Mouse (Mus musculus): Measurements from ENCODE around the gene Cd4. TPM values are rescaled to one million over a fixed set of nuclear protein-coding genes. Genes with fewer than 3 reads are reported as not detected.

Gene Cd4
- polyA plus RNA-seq, 1 experiment from 2014 or later: not detected

DNA sequence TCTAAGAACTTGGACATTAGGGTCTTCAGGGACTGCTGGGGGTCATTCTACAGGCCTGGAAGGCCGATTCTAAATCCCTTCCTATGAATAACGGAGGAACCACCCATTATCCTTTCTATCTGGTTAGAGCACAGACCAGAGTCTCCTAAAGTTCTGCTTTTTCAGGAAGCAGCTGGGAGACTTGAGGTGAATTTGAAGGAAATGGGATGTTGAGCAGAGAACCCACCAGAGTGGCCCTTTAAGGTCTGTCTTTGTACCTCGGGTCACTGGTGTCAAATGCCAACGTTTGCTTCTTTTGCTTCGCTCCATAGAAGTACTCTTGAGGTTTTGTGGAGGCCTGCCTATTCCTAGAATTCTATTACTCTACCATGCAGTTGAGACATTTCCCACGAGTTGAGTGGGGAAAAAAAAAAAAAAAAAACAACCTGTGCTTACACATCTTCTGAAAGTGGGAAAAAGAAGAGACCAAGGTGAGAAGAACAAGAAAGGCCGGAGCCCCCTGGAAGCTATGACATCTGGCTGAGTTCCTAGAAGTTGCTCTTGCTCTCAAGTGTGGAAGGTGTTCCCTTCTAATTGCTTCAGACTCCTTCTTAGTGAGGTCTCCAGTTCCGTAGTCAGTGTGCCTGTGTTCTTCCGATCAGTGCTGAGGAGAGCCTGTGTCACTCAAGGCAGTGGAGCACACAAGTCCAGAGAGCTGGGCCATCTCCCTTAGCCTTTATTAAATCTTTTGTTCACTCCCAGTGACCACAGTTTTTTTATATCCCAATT lies 32.5 kb upstream of the Cd4 start:
- Histone ChIP-seq H3K27me3 (no peaks in the 10 kb centered on the region), H3K4me3 (peak overlapping the region; percentile 81), H3K9me3 (no peaks in the 10 kb centered on the region), H3K9ac (peak overlapping the region; percentile 69), H3K4me2 (peak overlapping the region; percentile 98), H3K4me1 (replicated peaks) (peaks cover 50% of the 10 kb centered on the region), H3K36me3 (no peaks in the 10 kb centered on the region), H3K27ac (replicated peaks) (peak overlapping the region; percentile 100)
- WGBS: 28% methylated on average over 9 of the region's 9 CpGs
- no peak for ATAC-seq (ENCODE audit: low read depth)

DNA sequence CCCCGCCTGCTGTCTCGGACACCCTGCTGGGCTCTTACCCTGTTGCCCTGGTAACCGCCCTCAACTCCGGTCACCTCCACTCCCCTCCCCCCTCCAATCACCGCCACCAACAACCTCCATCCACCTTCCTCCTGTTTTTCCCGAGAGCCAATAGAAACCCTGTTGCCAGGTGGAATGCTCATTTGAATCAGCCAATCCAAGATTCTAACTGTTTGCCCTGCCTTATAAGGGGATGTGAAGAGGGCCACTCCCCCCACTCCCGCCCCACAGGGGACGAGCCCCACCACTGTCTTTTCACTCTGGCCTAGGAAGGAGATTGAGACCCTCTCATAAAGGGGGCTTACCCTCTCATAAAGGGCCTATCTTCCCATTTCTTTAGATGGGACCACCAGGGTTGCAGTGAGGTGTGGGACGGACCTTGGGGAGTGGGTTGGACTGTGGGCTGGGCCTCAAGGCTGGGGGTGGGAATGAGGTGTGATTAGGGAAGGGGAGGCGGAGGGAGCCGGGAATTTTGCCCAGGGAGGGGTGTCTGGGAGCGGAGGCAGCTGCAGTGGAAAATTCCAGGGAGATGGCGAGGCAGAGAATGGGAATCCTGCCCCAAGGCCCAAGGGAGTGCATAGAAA lies 31.8 kb upstream of the Cd4 start, which contains the start of gene Ptms:
Gene Ptms (minus strand): TSS at position 409 of the 623 bp plus-strand sequence.
- H3K4me1 ChIP-seq (replicated peaks): peaks cover 52% of the 10 kb centered on the region
- no peaks in the 10 kb centered on the region for H3K9me3 ChIP-seq
- peak within 1 kb of the TSS; percentile 98 for H3K4me2 ChIP-seq
- H3K4me3 ChIP-seq: peak within 1 kb of the TSS; percentile 81
- ATAC-seq (ENCODE audit: low read depth): peak; percentile 82
- H3K9ac ChIP-seq: peak within 1 kb of the TSS; percentile 100
- peaks cover 2% of the 10 kb centered on the region for H3K36me3 ChIP-seq
- H3K27me3 ChIP-seq: no peaks in the 10 kb centered on the region
- 3% methylated on average over 13 of the region's 13 CpGs for WGBS
- H3K27ac ChIP-seq (replicated peaks): peak within 1 kb of the TSS; percentile 100

DNA sequence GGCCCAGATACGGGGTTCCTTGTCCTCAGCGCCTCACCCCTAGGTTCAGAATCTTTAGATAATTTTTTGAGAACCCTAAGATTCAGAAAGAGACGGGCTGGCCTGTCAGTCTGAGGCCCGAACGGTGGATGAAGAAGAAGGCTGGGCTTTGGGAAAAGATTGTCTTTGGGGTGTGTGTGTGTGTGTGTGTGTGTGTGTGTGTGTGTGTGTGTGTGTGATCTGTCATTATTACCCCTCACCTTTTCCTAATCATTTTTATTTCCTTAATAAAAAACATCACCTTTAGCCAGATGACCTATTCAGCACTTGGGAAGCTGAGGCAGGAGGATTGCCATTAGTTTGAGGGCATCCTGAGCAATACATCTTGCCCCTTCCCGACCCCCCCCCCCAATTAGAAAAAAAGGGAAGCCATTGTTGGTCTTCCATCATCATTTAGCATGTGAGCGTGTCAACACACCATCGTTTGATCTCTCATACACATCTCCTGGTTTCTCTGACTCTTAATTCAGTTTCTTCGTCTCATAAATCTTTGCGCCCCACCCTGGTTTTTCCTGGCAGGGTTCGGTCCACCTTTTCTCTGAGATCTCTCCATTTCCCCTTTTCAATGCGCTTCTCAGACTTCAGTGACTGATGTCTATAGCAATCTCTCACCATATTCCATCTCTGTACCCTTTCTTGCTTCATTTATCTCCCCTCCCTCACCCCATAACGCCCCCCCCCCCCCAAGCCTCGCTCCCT lies 31.0 kb upstream of the Cd4 start:
- Histone ChIP-seq H3K4me1 (replicated peaks) (peaks cover 59% of the 10 kb centered on the region), H3K4me3 (peak overlapping the region; percentile 81), H3K9ac (peak overlapping the region; percentile 100), H3K9me3 (no peaks in the 10 kb centered on the region), H3K4me2 (peak overlapping the region; percentile 98), H3K27ac (replicated peaks) (peak overlapping the region; percentile 100), H3K36me3 (peaks cover 9% of the 10 kb centered on the region), H3K27me3 (no peaks in the 10 kb centered on the region)
- no peak for ATAC-seq (ENCODE audit: low read depth)
- WGBS: 19% methylated on average over 13 of the region's 14 CpGs

DNA sequence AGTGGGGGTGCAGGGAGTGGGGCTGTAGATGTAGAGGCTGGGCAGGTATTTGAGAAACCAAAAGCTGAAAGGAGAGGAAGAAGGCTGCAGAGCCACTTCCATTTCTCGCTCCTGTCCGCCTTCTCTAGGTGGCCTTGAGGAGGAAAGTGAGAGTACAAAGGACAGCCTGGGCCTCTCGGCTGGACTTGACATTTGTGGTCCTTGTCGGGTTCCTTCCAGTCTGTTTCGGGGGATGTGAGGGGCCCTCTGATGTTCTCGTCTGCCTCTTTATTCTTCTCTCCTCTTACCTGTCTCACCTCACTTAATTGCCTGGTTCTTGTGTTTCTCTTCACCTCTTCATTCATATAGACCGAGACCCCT lies 30.3 kb upstream of the Cd4 start:
- Histone ChIP-seq H3K9me3 (no peaks in the 10 kb centered on the region), H3K4me3 (peak overlapping the region; percentile 81), H3K27ac (replicated peaks) (peak overlapping the region; percentile 100), H3K9ac (peak overlapping the region; percentile 100), H3K27me3 (no peaks in the 10 kb centered on the region), H3K36me3 (peaks cover 17% of the 10 kb centered on the region), H3K4me1 (replicated peaks) (peaks cover 67% of the 10 kb centered on the region), H3K4me2 (peak overlapping the region; percentile 98)
- no peak for ATAC-seq (ENCODE audit: low read depth)
- 8% methylated on average over 7 of the region's 7 CpGs for WGBS

DNA sequence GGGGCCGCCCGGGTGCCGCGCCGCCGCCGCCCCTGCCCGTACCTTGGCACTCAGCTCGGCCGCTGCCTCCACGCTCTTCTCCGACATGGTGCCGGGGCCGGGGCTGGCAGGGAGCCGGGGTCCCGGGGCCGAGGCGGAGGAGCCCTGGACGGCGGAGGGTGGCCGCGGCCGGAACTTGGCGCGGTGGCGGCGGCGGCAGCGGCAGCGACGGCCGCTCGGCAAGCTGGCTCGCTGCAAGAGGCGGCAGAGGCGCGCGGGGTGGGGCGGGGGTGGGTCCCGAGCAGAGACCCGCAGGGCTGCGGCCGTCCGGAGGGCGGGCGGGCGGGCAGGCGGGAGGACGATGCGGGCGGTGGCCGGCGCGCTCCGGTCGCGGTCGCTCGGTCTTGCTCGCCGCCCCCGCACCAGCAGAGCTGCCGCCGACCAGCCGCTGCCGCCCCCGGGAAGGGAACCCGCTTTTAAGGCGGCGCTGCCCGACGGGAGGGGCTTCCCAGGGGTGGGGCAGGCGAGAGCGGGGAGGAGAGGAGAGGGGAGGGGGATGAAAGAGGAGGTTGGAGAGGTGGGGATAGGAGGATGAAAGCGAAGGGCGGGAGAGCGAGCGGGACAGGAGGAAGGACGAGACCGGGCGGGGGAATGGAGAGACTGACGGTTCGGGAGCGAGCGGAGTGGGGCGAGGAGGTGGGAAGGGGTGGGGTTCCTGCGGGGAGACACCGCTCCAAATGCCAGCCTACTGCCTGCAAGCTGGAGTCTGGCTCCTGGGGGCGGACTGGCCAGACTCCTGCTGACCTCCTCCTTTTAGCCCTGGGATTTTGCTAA lies 29.7 kb upstream of the Cd4 start:
- ATAC-seq (ENCODE audit: low read depth): peak; percentile 76
- H3K27me3 ChIP-seq: no peaks in the 10 kb centered on the region
- peaks cover 70% of the 10 kb centered on the region for H3K4me1 ChIP-seq (replicated peaks)
- H3K9ac ChIP-seq: peak overlapping the region; percentile 100
- H3K27ac ChIP-seq (replicated peaks): peak overlapping the region; percentile 100
- no peaks in the 10 kb centered on the region for H3K9me3 ChIP-seq
- under 1% methylated on average over 41 of the region's 89 CpGs for WGBS
- peaks cover 22% of the 10 kb centered on the region for H3K36me3 ChIP-seq
- peak overlapping the region; percentile 98 for H3K4me2 ChIP-seq
- H3K4me3 ChIP-seq: peak overlapping the region; percentile 81

DNA sequence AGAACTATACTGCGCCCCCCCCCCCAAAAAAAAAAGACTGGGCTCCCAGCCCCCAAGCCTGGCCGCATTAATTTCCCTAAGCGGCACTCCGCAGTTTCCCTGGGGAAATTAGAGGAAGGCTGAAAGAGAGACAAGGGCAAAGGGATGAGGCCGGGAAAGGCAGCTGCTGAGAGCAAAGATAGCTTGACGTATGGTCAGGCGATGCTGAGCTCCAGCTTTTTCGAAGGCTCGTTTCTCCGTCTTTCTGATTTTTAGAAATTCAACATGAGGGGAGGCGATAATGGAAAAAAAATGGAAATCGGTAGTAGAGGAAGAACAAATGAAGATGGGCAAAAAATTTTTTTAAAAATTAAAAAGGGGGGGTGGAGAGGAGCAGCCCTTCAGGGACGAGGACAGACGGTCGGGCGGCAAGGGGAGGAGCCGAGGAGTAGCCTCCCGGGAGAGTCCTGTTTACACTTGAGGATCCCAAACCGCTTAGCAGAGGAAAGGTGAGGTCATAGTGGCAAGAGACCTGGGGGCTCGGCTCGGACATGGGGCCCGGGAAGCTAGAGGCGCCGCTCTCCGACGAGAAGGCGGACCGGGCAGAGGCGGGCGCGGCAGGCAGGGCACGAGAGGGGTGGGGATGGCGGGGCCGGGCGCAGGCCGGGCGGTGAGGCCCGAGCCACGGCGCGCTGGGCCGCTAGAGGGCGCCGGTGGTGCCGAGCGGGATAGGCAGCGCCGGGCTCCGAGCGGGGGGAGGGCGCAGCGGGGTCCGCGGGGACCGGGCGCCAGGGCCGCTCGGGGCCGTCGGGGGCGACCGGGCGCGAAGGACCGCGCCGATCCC lies 28.9 kb upstream of the Cd4 start:
- no peaks in the 10 kb centered on the region for H3K9me3 ChIP-seq
- peaks cover 26% of the 10 kb centered on the region for H3K36me3 ChIP-seq
- peak; percentile 64 for ATAC-seq (ENCODE audit: low read depth)
- WGBS: under 1% methylated on average over 45 of the region's 67 CpGs
- H3K27me3 ChIP-seq: no peaks in the 10 kb centered on the region
- peaks cover 67% of the 10 kb centered on the region for H3K4me1 ChIP-seq (replicated peaks)
- peak overlapping the region; percentile 98 for H3K4me2 ChIP-seq
- peak overlapping the region; percentile 100 for H3K27ac ChIP-seq (replicated peaks)
- H3K9ac ChIP-seq: peak overlapping the region; percentile 100
- peak overlapping the region; percentile 81 for H3K4me3 ChIP-seq

DNA sequence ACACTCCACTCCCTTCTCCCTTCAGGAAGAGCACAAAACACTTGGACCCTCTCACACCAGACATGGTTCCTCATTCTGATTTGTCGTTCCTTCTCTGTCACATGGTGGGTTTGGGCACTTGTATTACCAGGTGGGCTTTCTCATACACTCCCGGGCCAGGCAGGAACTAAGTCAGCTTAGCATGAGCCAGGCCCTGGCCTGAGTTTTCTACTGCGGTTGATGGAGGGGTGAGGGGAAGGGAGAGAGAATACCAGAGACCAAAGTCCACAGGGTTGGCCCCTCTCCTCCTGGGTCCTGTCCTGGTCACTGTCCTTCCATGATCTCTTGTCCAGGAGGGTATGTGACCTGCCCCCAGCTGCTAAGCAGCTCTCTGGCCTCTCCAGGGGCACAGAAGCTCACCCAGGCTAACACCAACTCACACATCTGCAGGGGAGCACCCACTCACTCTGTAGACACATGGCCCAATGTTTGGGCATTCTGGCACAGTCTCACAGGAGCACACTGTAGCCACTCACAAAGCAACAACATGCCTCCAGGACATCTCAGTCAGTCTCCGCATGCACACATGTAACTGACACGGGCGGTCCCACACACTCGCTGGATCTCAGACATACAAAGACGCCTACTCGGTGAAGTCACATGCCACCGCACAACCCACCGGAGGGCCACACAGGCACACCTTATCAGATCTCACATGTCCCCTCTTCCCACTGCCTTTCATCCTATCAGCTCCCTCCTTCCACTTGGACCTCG lies 28.1 kb upstream of the Cd4 start:
- H3K9ac ChIP-seq: peak overlapping the region; percentile 100
- H3K4me3 ChIP-seq: peak overlapping the region; percentile 81
- peak overlapping the region; percentile 98 for H3K4me2 ChIP-seq
- WGBS: 4% methylated on average over 12 of the region's 12 CpGs
- no peaks in the 10 kb centered on the region for H3K27me3 ChIP-seq
- ATAC-seq (ENCODE audit: low read depth): 0 out of 2 replicates have a peak, but pooled peaks have one; percentile 0
- H3K36me3 ChIP-seq: peaks cover 26% of the 10 kb centered on the region
- H3K4me1 ChIP-seq (replicated peaks): peaks cover 65% of the 10 kb centered on the region
- no peaks in the 10 kb centered on the region for H3K9me3 ChIP-seq
- H3K27ac ChIP-seq (replicated peaks): peak overlapping the region; percentile 100

DNA sequence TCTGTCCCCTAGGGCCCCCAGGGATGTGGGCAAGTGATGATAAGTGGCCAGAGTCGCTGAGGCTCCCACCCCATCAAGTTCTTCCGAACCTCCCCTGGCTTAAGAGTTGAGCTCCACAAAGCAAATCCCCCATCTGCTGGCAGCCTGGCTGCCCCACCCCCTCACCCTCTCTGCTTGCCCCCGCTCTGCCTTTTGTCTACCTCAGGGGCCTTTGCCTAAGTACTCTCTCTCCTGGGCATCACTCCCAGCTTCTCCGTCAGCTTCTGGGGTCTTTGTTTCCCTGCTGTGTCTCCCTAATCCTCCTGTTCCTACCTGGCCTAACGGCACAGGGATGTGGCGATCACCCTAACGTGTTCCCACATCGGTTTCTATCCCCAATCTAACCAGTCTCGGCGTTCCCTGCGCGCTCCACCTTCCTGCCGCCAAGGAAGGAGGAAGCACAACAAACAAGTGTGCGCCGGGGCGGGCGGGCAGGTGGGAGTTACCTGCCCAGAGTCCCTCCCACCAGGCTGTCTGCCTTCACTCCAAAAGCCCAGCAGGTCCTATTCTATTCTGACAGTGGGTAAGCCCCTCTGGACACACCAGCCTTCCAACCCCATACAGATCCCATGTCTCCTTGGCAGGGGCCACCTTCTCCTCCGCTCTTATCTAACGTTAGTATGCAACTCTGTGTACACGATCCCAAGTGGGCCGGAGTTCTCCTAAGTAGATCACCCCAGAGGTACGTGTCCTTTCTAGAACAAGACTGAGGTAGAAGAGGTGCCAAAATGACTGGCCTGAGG lies 27.3 kb upstream of the Cd4 start:
- peak overlapping the region; percentile 100 for H3K27ac ChIP-seq (replicated peaks)
- peaks cover 65% of the 10 kb centered on the region for H3K4me1 ChIP-seq (replicated peaks)
- peak overlapping the region; percentile 98 for H3K4me2 ChIP-seq
- H3K9me3 ChIP-seq: no peaks in the 10 kb centered on the region
- peak overlapping the region; percentile 81 for H3K4me3 ChIP-seq
- no peaks in the 10 kb centered on the region for H3K27me3 ChIP-seq
- H3K36me3 ChIP-seq: peaks cover 26% of the 10 kb centered on the region
- no peak for ATAC-seq (ENCODE audit: low read depth)
- 10% methylated on average over 22 of the region's 22 CpGs for WGBS
- H3K9ac ChIP-seq: peak overlapping the region; percentile 100

DNA sequence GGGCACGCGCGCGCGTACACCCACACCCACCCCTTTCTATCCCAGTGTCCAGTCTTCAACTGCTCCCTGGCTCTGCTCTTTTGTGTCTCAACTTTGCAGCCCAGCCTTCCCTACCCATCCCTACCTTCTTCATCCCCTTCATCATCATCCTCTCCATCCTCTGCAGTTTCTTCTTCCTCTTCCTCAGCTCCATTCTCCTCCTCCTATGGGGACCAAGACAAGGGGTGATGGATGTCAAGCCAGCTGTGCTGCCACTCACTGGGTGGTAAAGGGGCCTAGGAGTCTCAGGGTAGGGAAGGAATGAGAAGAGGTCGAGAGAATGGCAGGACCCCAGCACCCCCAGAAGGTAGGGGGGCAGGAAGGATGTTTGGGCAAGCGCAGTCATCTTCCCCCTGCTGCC lies 26.5 kb upstream of the Cd4 start:
- ATAC-seq (ENCODE audit: low read depth): no peak
- Histone ChIP-seq H3K9me3 (no peaks in the 10 kb centered on the region), H3K4me2 (peak overlapping the region; percentile 98), H3K27ac (replicated peaks) (peak overlapping the region; percentile 100), H3K9ac (peak overlapping the region; percentile 100), H3K4me1 (replicated peaks) (peaks cover 67% of the 10 kb centered on the region), H3K36me3 (peaks cover 26% of the 10 kb centered on the region), H3K27me3 (no peaks in the 10 kb centered on the region), H3K4me3 (peak overlapping the region; percentile 81)
- 81% methylated on average over 7 of the region's 7 CpGs for WGBS
